Mouse (Mus musculus): ENCODE data around the gene Gcdh. TPM values are rescaled to one million over a fixed set of nuclear protein-coding genes. Genes with fewer than 3 reads are reported as not detected.

The Gcdh gene
- total and polyA plus RNA-seq, 3 experiments, result 26.6 to 69.8 (median 35.2) TPM

DNA sequence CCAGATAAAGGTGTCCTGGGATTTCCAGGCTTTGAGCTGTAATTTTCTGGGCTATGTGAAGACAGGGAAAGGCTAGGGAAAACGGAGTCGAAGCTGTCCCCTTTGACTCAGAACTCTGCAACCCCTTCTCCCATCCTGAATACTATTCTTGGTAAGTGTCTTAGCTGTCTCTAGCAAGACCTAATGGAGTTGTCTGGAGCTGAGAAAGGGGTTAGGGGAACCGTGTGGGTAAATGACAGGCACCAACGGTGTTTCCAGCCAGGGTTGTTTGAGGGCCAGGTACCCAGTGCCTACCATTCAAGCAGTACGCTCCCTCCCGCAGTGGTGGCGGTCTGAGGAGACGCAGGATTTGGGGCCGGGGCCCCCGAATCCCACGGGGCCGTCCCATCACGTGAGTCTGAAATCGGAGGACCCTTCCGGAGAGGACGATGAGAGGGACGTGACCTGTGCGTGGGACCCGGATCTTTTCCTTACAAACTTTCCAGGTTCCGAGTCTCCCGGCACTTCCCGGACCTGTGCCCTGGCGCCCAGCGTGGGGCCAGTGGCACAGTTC, 8.7 kb upstream of the Gcdh start:
- peak overlapping the region; percentile 84 for H3K4me3 ChIP-seq (ENCODE audit: low read depth, low read length)
- H3K9me3 ChIP-seq (replicated peaks), result no peaks in the 10 kb centered on the region
- DNase-seq (ENCODE audit: low spot score) (no peak), ATAC-seq (ENCODE audit: extremely low read depth, insufficient number of reproducible peaks, low FRiP score, poor library complexity, severe bottlenecking) (no peak)
- H3K27me3 ChIP-seq (ENCODE audit: insufficient read depth, low read length), result no peaks in the 10 kb centered on the region
- peaks cover 50% of the 10 kb centered on the region for H3K36me3 ChIP-seq (replicated peaks)
- H3K4me1 ChIP-seq (ENCODE audit: insufficient read depth, low read depth, low read length), result peaks cover 70% of the 10 kb centered on the region
- TF ChIP-seq GATA2 (IDR thresholded peaks at IDR 0.05; ENCODE audit: borderline replicate concordance, low read depth, low read length), result no peak
- TF ChIP-seq TAL1 (conservative IDR thresholded peaks at IDR 0.05; ENCODE audit: low read depth, low read length), result peak; percentile 7; the same call in 1 of the 2 replicates

DNA sequence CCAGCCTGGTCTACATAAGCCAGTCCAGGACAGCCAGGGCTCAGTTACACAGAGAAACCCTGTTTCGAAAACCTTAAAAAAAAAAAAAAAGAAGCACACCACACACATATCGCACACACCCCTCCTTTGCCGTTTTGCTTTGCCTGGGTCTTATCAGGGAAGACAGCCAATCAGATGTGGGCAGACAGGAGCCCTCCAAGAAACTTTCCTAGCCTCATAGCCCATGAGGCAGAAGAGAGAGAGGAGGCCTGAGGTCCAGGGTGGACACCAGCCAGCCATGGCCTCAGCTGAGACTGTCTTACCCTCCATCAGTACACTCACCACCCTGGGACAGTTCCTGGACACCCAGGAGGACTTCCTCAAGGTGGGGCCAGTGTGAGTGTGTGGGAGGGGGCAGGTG, 8.0 kb upstream of the Gcdh start, which contains the start of gene Klf1:
Gene Klf1, plus strand, starts transcription at position 177 of the 400 bp plus-strand sequence.
- ATAC-seq (ENCODE audit: extremely low read depth, insufficient number of reproducible peaks, low FRiP score, poor library complexity, severe bottlenecking) (peak; percentile 64), DNase-seq (ENCODE audit: low spot score) (peak; percentile 81)
- TF ChIP-seq TAL1 (conservative IDR thresholded peaks at IDR 0.05; ENCODE audit: low read depth, low read length), result no peak; the same call in 1 of the 2 replicates
- no peak for TF ChIP-seq GATA2 (IDR thresholded peaks at IDR 0.05; ENCODE audit: borderline replicate concordance, low read depth, low read length)
- no peak for TF ChIP-seq GATA1 (IDR thresholded peaks at IDR 0.05; ENCODE audit: borderline replicate concordance, low read length)
- no peak for TF ChIP-seq POLR2AphosphoS5 (IDR thresholded peaks at IDR 0.05; ENCODE audit: insufficient replicate concordance, low read depth, low read length)
- TF ChIP-seq CTCF (IDR thresholded peaks at IDR 0.05; ENCODE audit: low read depth, low read length), result no peak
- Histone ChIP-seq H3K9me3 (replicated peaks) (no peaks in the 10 kb centered on the region), H3K27me3 (ENCODE audit: insufficient read depth, low read length) (no peaks in the 10 kb centered on the region), H3K36me3 (replicated peaks) (peaks cover 47% of the 10 kb centered on the region), H3K4me3 (ENCODE audit: low read depth, low read length) (peak within 1 kb of the TSS; percentile 84), H3K4me1 (ENCODE audit: insufficient read depth, low read depth, low read length) (peaks cover 65% of the 10 kb centered on the region)

DNA sequence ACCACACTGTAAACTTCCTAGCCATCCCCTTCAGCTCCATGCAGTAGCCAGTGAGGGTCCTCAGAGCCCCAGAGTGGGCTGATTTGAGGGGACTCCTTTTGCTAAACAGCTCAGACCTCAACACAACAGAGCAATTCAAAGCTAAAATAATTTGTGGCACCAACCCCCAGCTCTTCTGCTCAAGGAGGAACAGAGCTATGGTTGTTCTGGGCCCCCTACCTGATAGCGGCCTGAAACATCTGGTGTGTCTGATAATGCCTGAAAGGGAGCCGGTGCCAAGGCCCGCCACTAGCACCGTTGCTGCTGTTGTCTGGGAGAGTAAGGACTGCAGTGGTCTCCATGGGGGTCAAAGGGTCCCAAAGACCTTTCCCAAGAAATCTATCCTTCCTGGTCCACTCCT, 7.3 kb upstream of the Gcdh start:
- H3K4me1 ChIP-seq (ENCODE audit: insufficient read depth, low read depth, low read length), result peaks cover 68% of the 10 kb centered on the region
- TF ChIP-seq GATA2 (IDR thresholded peaks at IDR 0.05; ENCODE audit: borderline replicate concordance, low read depth, low read length) (no peak), TAL1 (conservative IDR thresholded peaks at IDR 0.05; ENCODE audit: low read depth, low read length) (peak; percentile 87), GATA1 (IDR thresholded peaks at IDR 0.05; ENCODE audit: borderline replicate concordance, low read length) (no peak)
- ATAC-seq (ENCODE audit: extremely low read depth, insufficient number of reproducible peaks, low FRiP score, poor library complexity, severe bottlenecking) (peak; percentile 60), DNase-seq (ENCODE audit: low spot score) (no peak)
- peaks cover 48% of the 10 kb centered on the region for H3K36me3 ChIP-seq (replicated peaks)
- H3K4me3 ChIP-seq (ENCODE audit: low read depth, low read length), result peak overlapping the region; percentile 84; the same call in 1 of the 2 replicates
- no peaks in the 10 kb centered on the region for H3K9me3 ChIP-seq (replicated peaks)
- no peaks in the 10 kb centered on the region for H3K27me3 ChIP-seq (ENCODE audit: insufficient read depth, low read length)

DNA sequence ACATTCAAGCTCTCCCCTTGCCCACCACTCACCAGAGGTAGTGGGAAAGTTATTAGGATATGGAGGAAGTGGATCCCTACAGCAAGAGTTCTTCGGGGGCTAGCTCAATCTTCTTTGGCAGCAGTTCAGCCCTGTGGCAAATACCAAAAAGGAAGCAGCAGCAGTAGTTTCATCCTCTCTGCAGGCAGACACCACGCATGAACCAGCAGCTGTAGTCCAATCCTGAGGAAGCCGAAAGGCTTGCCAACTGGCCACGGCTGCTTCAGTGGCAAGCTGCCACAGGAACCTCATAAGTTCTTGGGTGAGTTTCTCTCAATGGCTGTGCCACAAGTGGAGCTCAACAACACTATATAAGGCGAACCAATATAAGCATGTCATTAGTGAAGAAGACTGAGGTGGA, 2.2 kb upstream of the Gcdh start:
- no peaks in the 10 kb centered on the region for H3K9me3 ChIP-seq (replicated peaks)
- no peak overlapping the region for H3K4me3 ChIP-seq (ENCODE audit: low read depth, low read length)
- DNase-seq (ENCODE audit: low spot score), result no peak
- peaks cover 38% of the 10 kb centered on the region for H3K36me3 ChIP-seq (replicated peaks)
- peaks cover 73% of the 10 kb centered on the region for H3K4me1 ChIP-seq (ENCODE audit: insufficient read depth, low read depth, low read length)
- no peak for TF ChIP-seq GATA1 (IDR thresholded peaks at IDR 0.05; ENCODE audit: borderline replicate concordance, low read length)
- no peak for TF ChIP-seq CTCF (IDR thresholded peaks at IDR 0.05; ENCODE audit: low read depth, low read length)
- no peak for TF ChIP-seq TAL1 (conservative IDR thresholded peaks at IDR 0.05; ENCODE audit: low read depth, low read length)
- no peak for TF ChIP-seq POLR2AphosphoS5 (IDR thresholded peaks at IDR 0.05; ENCODE audit: insufficient replicate concordance, low read depth, low read length)
- no peak for TF ChIP-seq GATA2 (IDR thresholded peaks at IDR 0.05; ENCODE audit: borderline replicate concordance, low read depth, low read length)
- ATAC-seq (ENCODE audit: extremely low read depth, insufficient number of reproducible peaks, low FRiP score, poor library complexity, severe bottlenecking), result no peak
- H3K27me3 ChIP-seq (ENCODE audit: insufficient read depth, low read length), result no peaks in the 10 kb centered on the region

DNA sequence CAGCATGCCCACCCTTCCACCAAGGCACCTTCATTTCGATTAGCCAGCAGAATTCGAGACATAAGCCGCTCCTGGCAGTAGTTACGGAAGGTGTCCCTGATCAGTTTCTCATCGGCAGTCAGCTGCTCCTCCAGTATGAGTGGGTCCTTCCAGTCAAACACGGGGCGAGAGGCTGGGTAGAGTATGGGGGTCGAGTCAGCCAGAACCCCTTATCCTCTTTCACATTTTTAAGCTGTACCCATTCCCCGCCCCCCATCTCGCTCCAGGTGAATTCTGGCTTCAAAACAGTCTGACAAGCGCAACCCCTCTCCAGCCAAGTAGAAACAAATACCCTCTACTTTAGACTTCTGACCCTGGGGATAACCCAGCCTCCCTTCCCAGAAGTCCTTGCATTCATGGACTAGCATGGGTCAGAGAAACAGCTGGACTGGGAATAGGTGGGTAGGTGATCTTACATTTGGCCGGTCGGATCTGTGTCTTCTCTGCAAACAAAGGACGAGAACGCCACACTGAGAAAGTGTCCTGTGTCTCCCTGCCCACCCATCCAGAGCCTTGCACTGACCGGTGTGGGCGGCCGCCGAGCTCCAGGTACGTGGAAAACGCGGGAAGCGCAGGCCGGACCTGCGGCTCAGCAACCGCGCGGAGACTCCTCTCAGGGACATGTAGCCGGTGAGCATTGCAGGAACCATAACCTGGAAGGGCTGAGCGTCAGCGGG, 570 bp downstream of the Gcdh start:
- DNase-seq (ENCODE audit: low spot score) (no peak), ATAC-seq (ENCODE audit: extremely low read depth, insufficient number of reproducible peaks, low FRiP score, poor library complexity, severe bottlenecking) (no peak)
- no peaks in the 10 kb centered on the region for H3K9me3 ChIP-seq (replicated peaks)
- H3K4me3 ChIP-seq (ENCODE audit: low read depth, low read length), result peak overlapping the region; percentile 88
- TF ChIP-seq GATA1 (IDR thresholded peaks at IDR 0.05; ENCODE audit: borderline replicate concordance, low read length), result no peak
- TF ChIP-seq TAL1 (conservative IDR thresholded peaks at IDR 0.05; ENCODE audit: low read depth, low read length), result no peak
- no peak for TF ChIP-seq GATA2 (IDR thresholded peaks at IDR 0.05; ENCODE audit: borderline replicate concordance, low read depth, low read length)
- TF ChIP-seq CTCF (IDR thresholded peaks at IDR 0.05; ENCODE audit: low read depth, low read length), result no peak
- no peak for TF ChIP-seq POLR2AphosphoS5 (IDR thresholded peaks at IDR 0.05; ENCODE audit: insufficient replicate concordance, low read depth, low read length)
- H3K27me3 ChIP-seq (ENCODE audit: insufficient read depth, low read length), result no peaks in the 10 kb centered on the region
- H3K4me1 ChIP-seq (ENCODE audit: insufficient read depth, low read depth, low read length), result peaks cover 67% of the 10 kb centered on the region
- peaks cover 56% of the 10 kb centered on the region for H3K36me3 ChIP-seq (replicated peaks)

DNA sequence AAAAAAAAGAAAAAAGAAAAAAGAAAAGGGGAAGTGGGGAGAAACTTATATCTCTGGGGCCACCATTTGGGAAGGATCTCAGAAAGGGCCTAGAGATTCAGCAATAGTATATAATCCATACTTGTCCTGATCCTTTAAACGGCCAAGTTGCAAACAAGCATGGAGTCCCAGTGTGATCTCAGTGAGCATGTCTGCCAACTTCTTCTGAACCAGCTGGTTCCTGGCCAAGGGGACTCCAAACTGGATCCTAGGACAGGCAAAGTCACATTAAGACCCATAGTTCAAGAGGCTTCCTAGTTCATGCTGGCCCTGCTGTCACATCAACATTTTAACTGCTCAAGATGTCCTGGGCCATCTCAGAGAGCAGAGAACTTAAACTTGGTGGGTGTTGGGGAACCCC, 4.6 kb downstream of the Gcdh start:
- Histone ChIP-seq H3K27me3 (ENCODE audit: insufficient read depth, low read length) (no peaks in the 10 kb centered on the region), H3K4me3 (ENCODE audit: low read depth, low read length) (no peak overlapping the region), H3K36me3 (replicated peaks) (peaks cover 81% of the 10 kb centered on the region), H3K4me1 (ENCODE audit: insufficient read depth, low read depth, low read length) (peaks cover 45% of the 10 kb centered on the region), H3K9me3 (replicated peaks) (no peaks in the 10 kb centered on the region)
- ATAC-seq (ENCODE audit: extremely low read depth, insufficient number of reproducible peaks, low FRiP score, poor library complexity, severe bottlenecking), result no peak
- no peak for DNase-seq (ENCODE audit: low spot score)
- no peak for TF ChIP-seq GATA2 (IDR thresholded peaks at IDR 0.05; ENCODE audit: borderline replicate concordance, low read depth, low read length)
- no peak for TF ChIP-seq TAL1 (conservative IDR thresholded peaks at IDR 0.05; ENCODE audit: low read depth, low read length)
- TF ChIP-seq CTCF (IDR thresholded peaks at IDR 0.05; ENCODE audit: low read depth, low read length), result no peak
- no peak for TF ChIP-seq POLR2AphosphoS5 (IDR thresholded peaks at IDR 0.05; ENCODE audit: insufficient replicate concordance, low read depth, low read length)
- no peak for TF ChIP-seq GATA1 (IDR thresholded peaks at IDR 0.05; ENCODE audit: borderline replicate concordance, low read length)
